Mouse (Mus musculus) induced T-regulatory cell, adult 2 months (primary cell): ENCODE measurements around the gene Parp9.
"Not testable (repeated sequence)": the region's sequence is repeated elsewhere in the genome, so short reads cannot be mapped to it uniquely, and the experiment has no call there.

ENCODE experiments used
- DNase-seq: peaks from one replicate; pipeline ENCODE4 v3.0.0-alpha.2; 2012; ENCODE audit warnings: low read depth

Parp9 gene

DNA sequence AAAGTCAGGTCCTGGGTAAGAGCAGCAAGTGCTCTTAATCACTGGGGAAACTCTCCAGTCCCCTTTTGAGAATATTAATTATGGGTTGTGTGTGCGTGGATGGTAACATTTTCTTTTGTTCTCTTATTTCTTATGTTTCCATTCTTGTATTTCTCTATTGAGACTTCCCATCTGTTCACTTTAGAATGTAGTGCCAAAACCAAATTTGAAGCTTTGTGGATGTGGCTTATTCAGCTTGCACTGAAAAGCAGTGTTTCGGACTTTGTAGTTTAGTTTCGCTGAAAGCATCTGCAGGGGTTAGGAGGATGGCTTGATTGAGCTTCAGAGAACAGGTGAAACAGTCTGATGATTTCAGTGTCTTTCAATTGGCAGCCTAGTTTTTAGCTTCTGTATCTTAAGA, 55.0 kb downstream of the Parp9 start:
- DNase-seq, result no peak

- not testable (repeated sequence) for DNase-seq
Observed at GRCm38 (mm10) chr16:35998852-35999251, 60.6 kb downstream of the Parp9 start.

GRCm38 (mm10) chr16:36008396-36008795, 70.1 kb downstream of the Parp9 start:
- DNase-seq, result no peak

- DNase-seq, result no peak
Observed at GRCm38 (mm10) chr16:36016335-36016734, 78.1 kb downstream of the Parp9 start.
